Mouse (Mus musculus): ENCODE measurements at regions not wholly inside any gene's neighbourhood (a gene's known extent, or its start where the extent isn't known, plus 50 kb on each side); places are given as distances from the start of the nearest gene placed in this dataset.

- Histone ChIP-seq H3K4me3 (no peak overlapping the region), H3K4me1 (replicated peaks) (peaks cover 12% of the 10 kb centered on the region), H3K36me3 (no peaks in the 10 kb centered on the region), H3K27me3 (no peaks in the 10 kb centered on the region), H3K27ac (replicated peaks) (no peak overlapping the region), H3K4me2 (no peak overlapping the region), H3K9me3 (no peaks in the 10 kb centered on the region), H3K9ac (no peak overlapping the region)
- WGBS: 44% methylated on average over 5 of the region's 5 CpGs
- no peak for ATAC-seq (ENCODE audit: low FRiP score, low read depth)
Observed at GRCm38 (mm10) chr12:27500516-27500915, 158.1 kb upstream of the Sox11 start.

DNA sequence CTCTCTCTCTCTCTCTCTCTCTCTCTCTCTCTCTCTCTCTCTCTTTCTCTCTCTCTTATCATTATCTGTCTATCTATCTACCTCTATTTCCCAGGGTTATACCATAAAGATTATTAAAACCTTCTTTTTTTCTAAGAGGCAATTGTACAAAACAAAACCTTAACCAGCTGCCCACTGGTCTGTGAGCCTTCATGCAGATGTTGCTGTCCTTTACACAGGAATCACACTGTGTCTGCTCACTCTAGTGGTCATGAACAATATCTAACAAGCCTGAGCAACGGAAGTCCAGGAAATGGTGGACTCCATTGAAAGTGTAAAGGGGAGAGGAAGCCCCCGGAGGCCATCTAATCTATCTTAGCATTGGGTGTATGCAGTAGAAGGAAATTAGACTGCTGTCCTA is 156.9 kb upstream of the Sox11 start:
- Histone ChIP-seq H3K27me3 (no peaks in the 10 kb centered on the region), H3K27ac (replicated peaks) (no peak overlapping the region), H3K4me1 (replicated peaks) (peaks cover 12% of the 10 kb centered on the region), H3K36me3 (no peaks in the 10 kb centered on the region), H3K9me3 (no peaks in the 10 kb centered on the region), H3K4me2 (no peak overlapping the region), H3K9ac (no peak overlapping the region), H3K4me3 (no peak overlapping the region)
- 39% methylated on average over 2 of the region's 2 CpGs for WGBS
- ATAC-seq (ENCODE audit: low FRiP score, low read depth): no peak

DNA sequence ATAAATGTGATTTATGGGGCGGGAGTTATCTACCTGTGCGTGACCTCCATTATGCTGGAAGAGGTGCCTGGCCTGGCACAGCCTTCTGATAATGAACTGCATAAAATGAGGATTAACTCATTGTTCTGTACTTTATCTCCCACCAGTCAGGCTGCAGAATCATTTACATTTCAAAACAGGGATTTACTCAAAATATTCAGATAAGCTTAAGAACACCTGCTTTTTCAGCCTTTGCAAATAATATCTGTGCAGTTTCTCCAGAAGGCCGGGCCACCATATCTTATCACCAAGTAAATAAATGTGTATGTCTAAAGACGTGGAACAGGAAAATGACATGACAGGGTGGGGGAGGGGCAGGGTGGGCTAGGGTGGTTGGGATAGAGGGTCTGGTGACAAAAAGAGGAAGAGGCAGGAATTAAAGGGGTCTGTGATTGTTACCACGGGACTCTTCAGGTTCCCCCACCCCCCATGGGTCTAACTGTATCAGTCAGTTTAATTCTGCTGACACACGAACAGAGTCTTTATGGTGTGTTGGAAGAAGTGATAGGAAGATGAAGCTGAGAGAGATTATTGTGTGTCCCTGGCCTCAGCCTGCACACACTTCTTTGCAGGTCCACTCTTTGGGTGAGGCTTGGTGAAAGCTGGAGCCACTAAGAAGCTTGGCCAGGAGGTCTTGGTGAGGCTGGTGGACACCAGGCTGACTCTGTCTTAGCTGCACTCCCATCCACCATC is 154.6 kb upstream of the Sox11 start:
- H3K36me3 ChIP-seq: no peaks in the 10 kb centered on the region
- no peak overlapping the region for H3K4me3 ChIP-seq
- whole genome bisulfite sequencing: 45% methylated on average over 6 of the region's 6 CpGs
- no peak overlapping the region for H3K27ac ChIP-seq (replicated peaks)
- H3K4me2 ChIP-seq: no peak overlapping the region
- H3K4me1 ChIP-seq (replicated peaks): peaks cover 5% of the 10 kb centered on the region
- no peaks in the 10 kb centered on the region for H3K9me3 ChIP-seq
- no peaks in the 10 kb centered on the region for H3K27me3 ChIP-seq
- no peak for ATAC-seq (ENCODE audit: low FRiP score, low read depth)
- H3K9ac ChIP-seq: no peak overlapping the region

DNA sequence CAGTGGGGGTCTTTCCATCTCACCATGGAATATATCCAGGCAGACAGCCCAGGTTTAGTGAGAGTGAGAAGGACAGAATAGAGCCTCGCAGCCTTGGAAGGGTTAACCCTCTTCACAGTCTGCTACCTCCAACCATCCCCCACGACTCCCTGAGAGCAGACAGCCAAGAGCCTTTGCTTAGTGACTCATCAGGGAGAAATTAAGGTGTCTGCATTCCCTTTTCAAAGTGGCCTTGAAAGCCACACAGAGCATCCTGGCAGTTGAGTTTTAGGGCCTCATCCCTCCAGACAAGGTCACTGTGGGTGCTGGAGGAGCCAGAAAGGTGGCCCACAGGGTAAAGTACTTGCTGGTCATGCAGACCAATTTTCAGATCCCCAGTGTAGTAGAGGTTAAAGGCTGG is 149.9 kb upstream of the Sox11 start:
- no peak for ATAC-seq (ENCODE audit: low FRiP score, low read depth)
- whole genome bisulfite sequencing: 25% methylated on average over 2 of the region's 2 CpGs

DNA sequence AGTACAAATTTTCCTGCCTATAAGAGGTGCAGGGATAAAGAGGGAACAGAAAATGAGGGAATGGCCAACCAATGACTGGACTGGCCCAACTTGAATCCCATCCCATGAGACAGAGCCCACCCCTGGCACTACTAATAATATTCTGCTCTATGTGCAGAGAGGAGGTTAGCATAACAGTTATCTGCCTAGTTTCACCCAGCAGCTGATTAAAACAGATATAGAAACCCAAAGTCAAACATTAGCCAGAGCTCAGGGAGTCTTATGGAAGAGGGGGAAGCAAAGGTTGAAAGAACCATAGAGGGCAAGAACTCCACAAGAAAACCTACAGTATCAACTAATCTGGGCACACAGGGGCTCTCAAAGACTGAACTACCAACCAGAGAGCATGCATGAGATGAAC is 138.9 kb upstream of the Sox11 start:
- Histone ChIP-seq H3K27ac (replicated peaks) (no peak overlapping the region), H3K36me3 (no peaks in the 10 kb centered on the region), H3K4me1 (replicated peaks) (0 out of 2 replicates have a peak, but pooled peaks cover 3% of the 10 kb centered on the region), H3K4me2 (no peak overlapping the region), H3K4me3 (no peak overlapping the region), H3K9me3 (no peaks in the 10 kb centered on the region), H3K9ac (no peak overlapping the region), H3K27me3 (no peaks in the 10 kb centered on the region)
- ATAC-seq (ENCODE audit: low FRiP score, low read depth): no peak

More for the DNA sequence above, 149.9 kb upstream of the Sox11 start:
- H3K9ac ChIP-seq: no peak overlapping the region
- H3K27ac ChIP-seq (replicated peaks): no peak overlapping the region
- H3K4me3 ChIP-seq: no peak overlapping the region
- peaks cover 7% of the 10 kb centered on the region for H3K4me1 ChIP-seq (replicated peaks)
- no peaks in the 10 kb centered on the region for H3K9me3 ChIP-seq
- no peak overlapping the region for H3K4me2 ChIP-seq
- no peaks in the 10 kb centered on the region for H3K36me3 ChIP-seq
- H3K27me3 ChIP-seq: no peaks in the 10 kb centered on the region

- no peak; the same call in 1 of the 2 replicates for ATAC-seq (ENCODE audit: low FRiP score, low read depth)
- WGBS: 77% methylated on average over 7 of the region's 7 CpGs
- H3K4me2 ChIP-seq: no peak overlapping the region
- H3K4me1 ChIP-seq (replicated peaks): no peaks in the 10 kb centered on the region
- no peaks in the 10 kb centered on the region for H3K36me3 ChIP-seq
- no peaks in the 10 kb centered on the region for H3K9me3 ChIP-seq
- no peak overlapping the region; the same call in 1 of the 2 replicates for H3K27ac ChIP-seq (replicated peaks)
- H3K4me3 ChIP-seq: no peak overlapping the region
- H3K27me3 ChIP-seq: no peaks in the 10 kb centered on the region
- H3K9ac ChIP-seq: no peak overlapping the region
Observed at GRCm38 (mm10) chr12:27479601-27480001, 137.2 kb upstream of the Sox11 start.

GRCm38 (mm10) chr12:27474631-27475030 is 132.3 kb upstream of the Sox11 start:
- H3K4me1 ChIP-seq (replicated peaks): 0 out of 2 replicates have a peak, but pooled peaks cover 3% of the 10 kb centered on the region
- 71% methylated on average over 4 of the region's 4 CpGs for WGBS
- H3K27ac ChIP-seq (replicated peaks): no peak overlapping the region
- no peak for ATAC-seq (ENCODE audit: low FRiP score, low read depth)
- H3K4me3 ChIP-seq: no peak overlapping the region
- H3K36me3 ChIP-seq: no peaks in the 10 kb centered on the region
- H3K4me2 ChIP-seq: no peak overlapping the region
- H3K9me3 ChIP-seq: no peaks in the 10 kb centered on the region
- H3K9ac ChIP-seq: no peak overlapping the region
- H3K27me3 ChIP-seq: no peaks in the 10 kb centered on the region

DNA sequence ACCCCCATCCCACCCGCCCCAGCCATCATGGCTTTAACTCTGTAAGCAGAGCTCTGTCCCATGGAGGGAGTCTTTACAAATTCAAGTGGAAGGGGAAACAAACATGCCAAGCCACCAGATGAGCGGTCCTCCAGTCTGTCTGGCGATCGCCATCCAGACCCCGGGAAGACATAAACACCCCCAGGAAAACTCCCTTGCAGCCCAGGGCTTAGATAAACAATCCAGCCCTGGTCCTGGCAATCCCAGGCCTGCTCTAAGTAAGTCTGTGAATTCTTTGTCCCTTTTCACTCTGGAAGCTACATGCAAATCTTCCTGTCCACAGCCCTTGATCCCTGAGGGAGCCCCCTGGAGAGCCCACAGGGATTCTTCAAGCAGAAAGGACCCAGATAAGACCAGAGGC is 129.2 kb upstream of the Sox11 start:
- H3K4me3 ChIP-seq: no peak overlapping the region
- ATAC-seq (ENCODE audit: low FRiP score, low read depth): no peak

DNA sequence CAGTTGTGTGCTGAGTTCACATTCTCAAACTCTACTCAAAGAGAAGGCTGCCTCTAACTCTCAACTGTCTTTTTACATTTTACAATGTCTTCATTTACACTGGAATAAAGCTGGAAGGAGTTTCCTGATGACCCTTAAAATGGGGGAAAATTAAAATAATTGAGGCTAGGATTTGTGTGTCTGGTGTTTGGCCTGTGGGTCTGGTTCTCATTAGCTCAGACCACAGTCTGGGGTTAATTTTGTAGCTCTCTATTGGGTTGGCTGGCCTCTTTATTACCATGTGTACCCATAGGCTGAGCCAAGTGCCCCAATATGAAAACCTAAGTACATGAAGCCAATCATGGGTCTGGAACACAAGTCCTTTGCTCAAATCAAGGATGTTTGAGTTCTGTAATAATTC is 128.0 kb upstream of the Sox11 start:
- no peak overlapping the region for H3K4me3 ChIP-seq
- H3K27ac ChIP-seq (replicated peaks): no peak overlapping the region
- H3K4me1 ChIP-seq (replicated peaks): 0 out of 2 replicates have a peak, but pooled peaks cover 3% of the 10 kb centered on the region
- no peaks in the 10 kb centered on the region for H3K9me3 ChIP-seq
- H3K4me2 ChIP-seq: no peak overlapping the region
- H3K9ac ChIP-seq: no peak overlapping the region
- H3K27me3 ChIP-seq: no peaks in the 10 kb centered on the region
- H3K36me3 ChIP-seq: no peaks in the 10 kb centered on the region
- ATAC-seq (ENCODE audit: low FRiP score, low read depth): no peak

More for the DNA sequence above, 129.2 kb upstream of the Sox11 start:
- no peak overlapping the region for H3K9ac ChIP-seq
- H3K27ac ChIP-seq (replicated peaks): no peak overlapping the region
- no peak overlapping the region for H3K4me2 ChIP-seq
- H3K27me3 ChIP-seq: no peaks in the 10 kb centered on the region
- WGBS: 53% methylated on average over 5 of the region's 5 CpGs
- no peaks in the 10 kb centered on the region for H3K36me3 ChIP-seq
- 0 out of 2 replicates have a peak, but pooled peaks cover 3% of the 10 kb centered on the region for H3K4me1 ChIP-seq (replicated peaks)
- H3K9me3 ChIP-seq: no peaks in the 10 kb centered on the region

- no peak for ATAC-seq (ENCODE audit: low FRiP score, low read depth)
- Histone ChIP-seq H3K4me1 (replicated peaks) (0 out of 2 replicates have a peak, but pooled peaks cover 3% of the 10 kb centered on the region), H3K4me2 (no peak overlapping the region), H3K27me3 (no peaks in the 10 kb centered on the region), H3K9ac (no peak overlapping the region), H3K9me3 (no peaks in the 10 kb centered on the region), H3K4me3 (no peak overlapping the region), H3K36me3 (no peaks in the 10 kb centered on the region), H3K27ac (replicated peaks) (no peak overlapping the region)
- WGBS: 76% methylated on average over 1 of the region's 1 CpGs
Observed at GRCm38 (mm10) chr12:27468782-27469181, 126.4 kb upstream of the Sox11 start.

- no peak overlapping the region for H3K27ac ChIP-seq (replicated peaks)
- no peaks in the 10 kb centered on the region for H3K27me3 ChIP-seq
- 83% methylated on average over 3 of the region's 3 CpGs for WGBS
- H3K4me2 ChIP-seq: no peak overlapping the region
- H3K9me3 ChIP-seq: no peaks in the 10 kb centered on the region
- H3K36me3 ChIP-seq: no peaks in the 10 kb centered on the region
- ATAC-seq (ENCODE audit: low FRiP score, low read depth): no peak
- no peak overlapping the region for H3K4me3 ChIP-seq
- no peak overlapping the region for H3K9ac ChIP-seq
- 0 out of 2 replicates have a peak, but pooled peaks cover 3% of the 10 kb centered on the region for H3K4me1 ChIP-seq (replicated peaks)
Observed at GRCm38 (mm10) chr12:27468141-27468540, 125.8 kb upstream of the Sox11 start.

GRCm38 (mm10) chr12:27465499-27466150 is 123.3 kb upstream of the Sox11 start:
- Histone ChIP-seq H3K9ac (no peak overlapping the region), H3K4me1 (replicated peaks) (no peaks in the 10 kb centered on the region), H3K4me2 (no peak overlapping the region), H3K9me3 (no peaks in the 10 kb centered on the region), H3K27me3 (no peaks in the 10 kb centered on the region), H3K36me3 (no peaks in the 10 kb centered on the region), H3K4me3 (no peak overlapping the region), H3K27ac (replicated peaks) (no peak overlapping the region)
- no peak for ATAC-seq (ENCODE audit: low FRiP score, low read depth)
- 70% methylated on average over 3 of the region's 3 CpGs for WGBS
